Mouse (Mus musculus) left cerebral cortex, adult 11 months (tissue): ENCODE data around the gene Actn4.
"Not testable (repeated sequence)": the region's sequence is repeated elsewhere in the genome, so short reads cannot be mapped to it uniquely, and the experiment has no call there.

Experiments used
- DNase-seq: peaks from one replicate; pipeline ENCODE4 v3.0.0; 2022; ENCODE audit warnings: low spot score

The Actn4 gene

DNA sequence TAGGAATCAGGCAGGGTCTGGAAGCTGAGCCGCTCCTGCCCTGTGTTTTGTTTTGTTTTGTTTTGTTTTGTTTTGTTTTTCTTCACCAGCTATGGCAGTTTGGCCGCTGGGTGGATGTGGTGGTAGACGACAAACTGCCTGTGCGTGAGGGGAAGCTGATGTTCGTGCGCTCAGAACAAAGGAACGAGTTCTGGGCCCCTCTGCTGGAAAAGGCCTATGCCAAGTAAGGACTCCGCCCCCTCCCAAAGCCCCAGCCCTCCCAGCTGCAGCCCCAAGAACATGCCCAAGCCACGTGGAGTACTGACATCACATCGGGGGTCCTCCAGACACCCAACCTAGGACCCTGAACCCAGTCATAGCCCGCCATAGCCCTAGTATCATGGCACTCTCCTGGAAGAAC, 79.1 kb downstream of the Actn4 start:
- DNase-seq: no peak

DNA sequence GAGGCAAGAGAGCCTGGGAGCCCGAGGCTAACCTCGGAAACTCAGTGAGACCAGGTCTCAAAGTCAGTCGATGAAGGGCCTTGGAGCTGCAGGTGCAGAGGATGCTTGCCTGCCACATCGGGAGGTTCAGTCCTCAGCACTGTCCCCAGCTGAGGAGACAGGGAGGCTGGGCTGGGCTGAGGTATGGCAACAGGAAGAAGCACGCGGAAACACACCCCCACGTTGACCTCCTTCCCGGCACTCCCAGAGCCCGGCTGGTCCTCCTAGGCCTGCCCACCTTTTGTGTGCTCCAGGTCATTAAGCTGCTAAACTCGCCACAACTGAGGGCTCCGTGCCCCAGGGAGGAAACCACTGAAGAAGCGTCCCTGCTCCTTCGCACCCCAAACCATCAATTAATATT, 80.9 kb downstream of the Actn4 start, which contains the start of gene Capn12:
TSS of gene Capn12 (plus strand) at position 224 of the 400 bp plus-strand sequence.
- no peak for DNase-seq

GRCm38 (mm10) chr7:28880554-28880953, 81.6 kb downstream of the Actn4 start:
- DNase-seq: no peak

- no peak for DNase-seq
These were observed 82.5 kb downstream of the Actn4 start for GRCm38 (mm10) chr7:28879606-28880005.

GRCm38 (mm10) chr7:28877856-28878255, 84.3 kb downstream of the Actn4 start:
- no peak for DNase-seq

DNA sequence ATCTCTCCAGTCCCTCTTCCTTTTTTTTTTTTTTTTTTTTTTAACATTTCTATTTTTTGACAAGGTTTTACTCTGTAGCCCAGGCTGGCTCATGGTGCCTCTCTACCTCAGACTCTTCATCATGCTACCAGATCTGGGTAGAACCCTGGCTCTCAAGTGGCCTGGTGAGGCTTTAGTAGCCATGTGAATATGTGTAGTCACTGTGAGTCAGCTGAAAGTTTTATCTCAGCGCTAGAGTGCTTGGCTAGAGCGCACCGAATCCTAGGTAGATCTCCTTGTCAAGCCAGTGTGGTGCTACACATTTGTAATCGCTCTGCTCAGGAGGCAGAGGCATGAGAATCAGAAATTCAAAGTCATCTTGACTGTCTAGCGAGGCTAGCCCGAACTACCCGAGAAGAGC, 85.0 kb downstream of the Actn4 start:
- DNase-seq: no peak

DNA sequence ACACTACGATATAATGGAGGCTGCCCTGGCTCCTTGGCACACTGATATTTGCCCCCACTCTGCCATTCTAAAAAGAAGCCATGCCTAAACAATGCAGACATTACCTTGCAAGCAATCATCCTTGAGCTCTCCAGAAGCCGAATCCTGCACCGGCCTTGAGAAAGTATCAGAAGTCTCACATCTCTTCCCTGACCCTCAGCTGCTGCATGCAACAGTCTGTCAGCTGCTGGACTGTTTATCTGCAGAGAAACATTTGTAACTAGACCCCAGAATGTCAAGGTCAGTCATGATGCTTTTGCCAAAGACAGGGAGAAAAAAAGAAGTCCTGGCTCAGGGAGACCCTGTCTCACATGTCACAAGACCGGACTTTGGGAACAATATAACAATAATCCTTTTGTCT, 86.0 kb downstream of the Actn4 start:
- no peak for DNase-seq

DNA sequence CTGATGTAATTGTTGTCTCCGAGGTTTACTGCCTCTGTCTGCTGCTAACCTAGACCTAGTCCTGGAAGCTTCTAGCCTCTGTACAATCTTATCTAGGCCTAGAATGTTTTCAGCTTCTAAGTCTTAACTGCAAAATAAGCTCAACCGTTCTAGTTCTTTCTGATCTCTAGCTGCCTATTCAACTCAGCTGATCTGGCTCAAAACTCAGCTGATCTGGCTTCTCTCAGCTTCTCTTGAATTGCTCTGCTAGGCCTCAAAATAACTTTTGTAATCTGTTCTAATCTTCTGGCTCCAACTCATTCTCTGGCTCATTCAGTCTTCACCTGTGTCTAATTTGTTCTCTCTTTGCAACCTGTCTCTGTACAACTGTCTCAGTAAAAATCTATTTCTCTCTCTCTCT, 87.6 kb downstream of the Actn4 start:
- no peak for DNase-seq

DNA sequence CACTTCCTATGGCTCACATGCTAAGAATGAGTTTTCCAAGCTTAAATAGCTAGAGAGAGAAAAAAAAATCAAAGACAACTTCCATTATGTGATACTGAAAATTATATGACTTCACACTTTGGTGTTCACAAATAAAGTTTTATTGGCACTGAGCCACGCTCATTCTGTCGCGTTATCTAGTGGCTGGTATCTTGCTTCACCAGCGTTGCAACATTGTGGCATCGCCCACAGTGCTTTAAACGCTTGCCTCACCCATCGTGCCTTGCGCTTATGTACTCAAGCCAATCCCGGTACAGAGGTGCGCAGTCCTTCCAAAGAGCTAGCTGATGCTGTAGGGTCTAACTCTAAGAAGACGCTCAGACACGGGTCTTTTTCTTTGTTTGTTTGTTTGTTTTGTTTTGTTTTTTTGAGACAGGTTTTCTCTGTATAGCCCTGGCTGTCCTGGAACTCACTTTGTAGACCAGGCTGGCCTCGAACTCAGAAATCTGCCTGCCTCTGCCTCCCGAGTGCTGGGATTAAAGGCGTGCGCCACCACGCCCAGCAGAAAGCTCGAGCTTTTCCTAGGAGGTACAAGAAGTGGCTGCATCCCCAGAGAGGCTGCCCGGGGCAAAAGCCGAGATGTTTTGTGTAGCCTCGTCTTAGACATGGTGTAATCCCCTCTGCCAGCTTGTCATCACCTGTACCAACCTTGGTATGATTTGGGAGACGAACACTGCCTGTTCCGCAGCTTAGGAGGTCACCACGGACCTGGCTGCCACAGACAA, 91.1 kb downstream of the Actn4 start:
- DNase-seq: no peak

DNA sequence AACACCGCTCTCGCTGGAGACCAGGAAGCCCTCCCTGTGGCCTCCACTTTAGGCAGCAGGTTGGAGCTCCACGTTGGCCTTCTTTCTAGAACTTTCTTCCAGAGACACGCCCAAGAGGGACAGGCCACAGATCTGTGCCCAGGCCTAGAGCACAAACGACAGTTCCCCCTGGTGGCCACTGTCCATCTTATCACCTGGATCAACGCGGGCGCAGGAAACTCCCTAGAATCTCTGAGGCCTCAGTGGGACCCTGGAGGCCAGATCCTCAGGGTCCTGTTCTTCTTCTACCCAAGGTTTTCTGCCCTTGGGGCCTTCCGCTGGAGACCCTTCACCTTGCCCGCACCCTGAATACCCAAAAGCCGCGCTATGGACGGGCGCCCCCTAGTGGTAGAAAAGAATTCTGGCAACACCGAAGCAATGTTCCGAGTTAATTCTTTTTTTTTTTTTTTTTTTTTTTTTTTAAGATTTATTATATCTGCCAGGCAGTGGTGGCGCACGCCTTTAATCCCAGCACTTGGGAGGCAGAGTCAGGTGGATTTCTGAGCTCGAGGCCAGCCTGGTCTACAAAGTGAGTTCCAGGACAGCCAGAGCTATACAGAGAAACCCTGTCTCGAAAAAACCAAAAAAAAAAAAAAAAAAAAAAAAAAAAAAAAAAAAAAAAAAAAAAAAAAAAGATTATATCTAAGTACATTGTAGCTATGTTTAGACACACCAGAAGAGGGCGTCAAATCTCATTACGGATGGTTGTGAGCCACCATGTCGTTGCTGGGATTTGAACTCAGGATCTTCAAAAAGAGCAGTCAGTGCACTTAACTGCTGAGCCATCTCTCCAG, 94.4 kb downstream of the Actn4 start:
- not testable (repeated sequence) for DNase-seq

- DNase-seq: no peak
These were observed 95.2 kb downstream of the Actn4 start for GRCm38 (mm10) chr7:28866769-28867507.

DNA sequence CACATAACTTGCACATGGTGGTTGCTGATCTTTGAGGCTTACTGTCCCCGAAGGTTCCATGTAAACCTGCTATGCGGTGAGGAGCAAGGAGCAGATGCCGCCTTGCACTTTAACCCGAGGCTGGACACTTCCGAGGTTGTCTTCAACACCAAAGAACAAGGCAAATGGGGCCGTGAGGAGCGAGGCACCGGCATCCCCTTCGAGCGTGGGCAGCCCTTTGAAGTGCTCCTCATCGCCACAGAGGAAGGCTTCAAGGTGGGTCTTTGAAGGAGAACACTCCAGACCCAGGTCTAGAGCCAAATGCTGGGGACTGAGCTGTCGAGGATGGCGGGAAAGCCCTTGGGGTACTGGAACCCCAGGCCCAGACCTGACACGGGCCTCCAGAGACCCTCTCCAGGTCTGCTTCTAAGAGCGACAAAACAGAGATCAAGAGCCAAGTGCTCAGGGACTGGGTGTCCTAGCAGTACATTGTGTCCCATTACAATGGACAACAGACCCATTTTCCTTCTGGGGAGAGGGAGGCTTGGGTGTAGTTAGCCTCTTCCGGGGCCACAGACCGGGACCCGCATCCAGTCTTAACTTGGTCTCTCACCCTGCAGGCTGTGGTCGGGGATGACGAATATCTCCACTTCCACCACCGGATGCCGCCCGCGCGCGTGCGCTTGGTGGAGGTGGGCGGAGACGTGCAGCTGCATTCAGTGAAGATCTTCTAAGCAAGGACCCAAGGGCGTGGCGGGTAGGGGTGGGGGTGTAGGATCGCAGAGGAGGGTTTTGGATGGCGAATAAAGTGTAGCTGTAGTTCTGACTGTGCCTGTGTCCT, 96.4 kb downstream of the Actn4 start:
- DNase-seq: peak; percentile 74

GRCm38 (mm10) chr7:28864288-28864750, 97.8 kb downstream of the Actn4 start:
- no peak for DNase-seq

- no peak for DNase-seq
These were observed 98.6 kb downstream of the Actn4 start, which contains the start of gene Lgals7 for GRCm38 (mm10) chr7:28863540-28863939. Gene Lgals7, plus strand, starts transcription at chr7:28863853.

DNA sequence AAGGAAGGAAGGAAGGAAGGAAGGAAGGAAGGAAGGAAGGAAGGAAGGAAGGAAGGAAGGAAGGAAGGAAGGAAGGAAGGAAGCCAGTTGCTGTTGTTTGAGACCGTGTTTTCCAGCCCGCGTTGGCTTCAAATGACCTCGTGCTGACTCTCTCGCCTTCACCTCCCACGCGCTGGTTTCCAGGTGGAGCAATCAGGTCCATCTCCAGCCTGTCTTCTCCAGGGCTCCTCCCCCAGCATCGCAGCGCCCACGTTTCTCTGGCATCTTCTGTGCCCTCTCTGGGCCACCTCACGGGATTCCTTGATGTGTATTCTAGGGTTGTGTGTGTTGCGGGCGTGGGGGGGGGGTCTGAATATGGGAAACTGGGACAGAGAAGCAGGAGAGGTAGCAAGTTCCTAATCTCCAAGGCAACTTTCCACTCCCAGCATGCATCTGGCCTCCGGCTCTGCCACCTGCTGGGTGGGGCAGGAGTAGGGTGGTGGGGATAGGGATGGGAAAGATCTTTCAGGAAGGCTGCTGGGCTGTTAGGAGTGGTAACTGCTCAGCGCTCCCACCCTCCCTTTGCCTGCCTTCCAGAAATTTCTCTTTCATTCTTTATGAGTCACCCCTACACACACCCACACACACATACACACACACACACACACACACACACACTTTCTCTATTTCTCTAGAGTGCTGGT, 99.2 kb downstream of the Actn4 start:
- DNase-seq: peak; percentile 55

GRCm38 (mm10) chr7:28860898-28861297, 101.2 kb downstream of the Actn4 start:
- DNase-seq: no peak

GRCm38 (mm10) chr7:28859953-28860352, 102.2 kb downstream of the Actn4 start:
- DNase-seq: no peak

DNA sequence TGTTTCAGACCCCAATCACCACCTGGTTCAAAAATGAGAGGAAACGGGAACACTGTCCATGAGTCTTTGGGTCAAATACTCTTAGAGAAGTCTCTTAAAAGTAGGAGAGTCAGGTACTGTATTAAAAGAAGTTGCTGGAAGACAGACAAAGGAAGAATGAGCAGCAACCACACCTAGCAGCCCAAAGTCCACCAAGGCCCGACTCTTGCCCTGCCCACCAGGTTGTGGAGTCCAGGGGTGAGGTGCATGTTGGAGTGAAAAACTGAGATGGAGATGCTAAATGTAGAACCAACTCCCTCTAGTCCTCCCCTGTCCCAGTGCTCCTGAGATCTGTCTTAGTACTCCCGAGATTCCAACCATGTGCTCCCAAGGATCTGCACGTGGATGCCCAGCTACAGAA, 111.5 kb downstream of the Actn4 start:
- no peak for DNase-seq

DNA sequence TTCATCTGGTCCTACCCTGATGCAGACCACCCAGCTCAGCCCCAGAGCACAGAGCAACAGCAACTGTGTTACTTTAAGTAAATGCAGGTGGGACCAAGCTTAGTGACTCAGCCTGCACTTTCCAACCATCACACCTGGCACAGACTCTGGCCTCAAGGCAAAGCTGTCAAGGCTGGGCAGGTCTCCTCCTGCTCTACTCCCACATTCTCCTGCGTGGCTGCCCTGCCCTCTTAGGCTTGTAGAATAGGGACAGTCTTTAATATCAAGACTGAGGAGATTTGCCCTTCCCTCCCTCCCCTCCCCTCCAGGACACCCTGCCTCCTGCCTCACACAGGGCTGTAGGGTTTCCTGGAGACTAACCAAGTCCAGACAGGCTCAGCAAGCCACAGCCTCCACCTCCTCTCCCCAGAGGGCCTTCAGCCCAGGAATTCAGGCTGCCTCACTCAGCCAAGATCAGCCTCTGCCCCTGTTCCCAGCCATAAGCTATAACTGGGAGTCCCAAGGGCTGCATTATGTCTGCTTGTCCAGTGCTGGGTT, 112.4 kb downstream of the Actn4 start:
- no peak for DNase-seq

- DNase-seq: no peak
These were observed 114.9 kb downstream of the Actn4 start for GRCm38 (mm10) chr7:28847273-28847672.
